Comparison of ENCODE assay signal across 16 mouse cellular contexts in the genomic region with DNA sequence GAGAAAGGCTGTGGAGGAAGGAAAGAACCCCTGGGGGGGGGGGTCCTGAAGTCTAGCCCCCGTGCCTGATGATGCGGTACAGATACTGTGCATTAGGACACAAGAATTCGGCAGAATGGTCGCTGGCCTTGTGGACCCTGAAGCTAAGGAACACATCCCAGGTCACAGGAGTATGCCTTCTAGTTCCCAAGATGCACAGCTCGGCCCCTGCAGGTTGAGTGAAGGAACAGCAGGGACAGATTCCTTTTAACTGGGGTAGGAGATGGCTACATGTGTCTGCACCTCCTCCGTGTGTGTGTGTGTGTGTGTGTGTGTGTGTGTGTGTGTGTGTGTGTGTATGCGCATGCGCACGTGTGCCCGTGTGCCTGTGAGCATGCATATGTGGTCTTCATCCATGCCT.
DNase-seq lines count a peak whose midpoint lies in the region; ATAC-seq and TF ChIP-seq lines count a peak whose summit lies in the region.
"Had no signal": no experiment of that assay in that cellular context is flagged by ENCODE, and none has a peak within 500 bp of the region (broad histone marks: within the 10 kb centered on the region; RNA-seq: fewer than 3 reads in every experiment).

No protein-coding gene starts in this region.

- H3K4me1 ChIP-seq in liver, embryonic 14.5 days (replicated peaks; ENCODE audit: control insufficient read depth in 2 of 2, insufficient read depth in 2 of 2, low read length in 1 of 2), result peaks cover 0 to 4% of the 10 kb centered on the region in 2 experiments; a peak in 1 of 4 replicates
- no peaks in the 10 kb centered on the region for H3K4me1 ChIP-seq in hindbrain, embryonic 11.5 days (replicated peaks; ENCODE audit: control insufficient read depth, insufficient read depth, low read length)
- peaks cover 34% of the 10 kb centered on the region for H3K4me1 ChIP-seq in neural tube, embryonic 12.5 days
- peaks cover 19% of the 10 kb centered on the region; the same call in 1 of the 2 replicates for H3K4me1 ChIP-seq in intestine, embryonic 15.5 days (replicated peaks)

- WGBS in liver, embryonic 14.5 days (ENCODE audit: insufficient replicate concordance), result 71% methylated on average over 10 of the region's 10 CpGs
- 82% methylated on average over 10 of the region's 10 CpGs for WGBS in hindbrain, embryonic 11.5 days
- WGBS in neural tube, embryonic 12.5 days, result 74% methylated on average over 10 of the region's 10 CpGs
- WGBS in intestine, embryonic 15.5 days, result 72% methylated on average over 10 of the region's 10 CpGs

- no peaks in the 10 kb centered on the region for H3K36me3 ChIP-seq in liver, embryonic 14.5 days (replicated peaks; ENCODE audit: control insufficient read depth, insufficient read depth, low read depth)
- no peaks in the 10 kb centered on the region for H3K36me3 ChIP-seq in hindbrain, embryonic 11.5 days (ENCODE audit: control insufficient read depth, insufficient read depth, low read length)
- H3K36me3 ChIP-seq in neural tube, embryonic 12.5 days, result no peaks in the 10 kb centered on the region
- no peaks in the 10 kb centered on the region for H3K36me3 ChIP-seq in intestine, embryonic 15.5 days
- H3K36me3 ChIP-seq: heart, embryonic 15.5 days; liver, embryonic 12.5 days had no signal

- H3K4me2 ChIP-seq in liver, embryonic 14.5 days (ENCODE audit: low read depth), result no peak overlapping the region
- no peak overlapping the region for H3K4me2 ChIP-seq in hindbrain, embryonic 11.5 days (replicated peaks; ENCODE audit: low read depth, low read length)
- peak overlapping the region; percentile 49 for H3K4me2 ChIP-seq in neural tube, embryonic 12.5 days (replicated peaks)
- no peak overlapping the region for H3K4me2 ChIP-seq in intestine, embryonic 15.5 days (replicated peaks)

- no peaks in the 10 kb centered on the region for H3K27me3 ChIP-seq in liver, embryonic 14.5 days (ENCODE audit: control insufficient read depth, insufficient read depth, low read length)
- H3K27me3 ChIP-seq in hindbrain, embryonic 11.5 days (ENCODE audit: control insufficient read depth, insufficient read depth, low read length), result 0 out of 2 replicates have a peak, but pooled peaks cover 2% of the 10 kb centered on the region
- peaks cover 38% of the 10 kb centered on the region for H3K27me3 ChIP-seq in neural tube, embryonic 12.5 days (replicated peaks)
- H3K27me3 ChIP-seq in intestine, embryonic 15.5 days (replicated peaks), result 0 out of 2 replicates have a peak, but pooled peaks cover 3% of the 10 kb centered on the region
- H3K27me3 ChIP-seq: heart, embryonic 15.5 days; liver, embryonic 12.5 days had no signal

- no peak for ATAC-seq in liver, embryonic 14.5 days (ENCODE audit: insufficient read depth)
- 0 out of 2 replicates have a peak, but pooled peaks have one; percentile 23 for ATAC-seq in hindbrain, embryonic 11.5 days (ENCODE audit: low FRiP score)
- peak; percentile 11; the same call in 1 of the 2 replicates for ATAC-seq in neural tube, embryonic 12.5 days (ENCODE audit: low FRiP score, low read depth)
- ATAC-seq in intestine, embryonic 15.5 days, result no peak
- ATAC-seq: CD4-positive, CD25-positive, alpha-beta regulatory T cell, adult 4 months; inflammation-experienced regulatory T-cells, adult 6 months; liver, embryonic 12.5 days had no signal

- no peak overlapping the region for H3K9ac ChIP-seq in liver, embryonic 14.5 days (replicated peaks)
- no peak overlapping the region for H3K9ac ChIP-seq in hindbrain, embryonic 11.5 days (ENCODE audit: low read depth, low read length)
- H3K9ac ChIP-seq in neural tube, embryonic 12.5 days, result no peak overlapping the region
- no peak overlapping the region for H3K9ac ChIP-seq in intestine, embryonic 15.5 days
- H3K9ac ChIP-seq: heart, embryonic 15.5 days; liver, embryonic 12.5 days had no signal

- H3K4me3 ChIP-seq in liver, embryonic 14.5 days (ENCODE audit: insufficient read depth in 1 of 2, low read depth in 2 of 2, low read length in 2 of 2), result no peak overlapping the region
- H3K4me3 ChIP-seq in hindbrain, embryonic 11.5 days (ENCODE audit: low read depth, low read length), result no peak overlapping the region
- no peak overlapping the region for H3K4me3 ChIP-seq in neural tube, embryonic 12.5 days
- no peak overlapping the region for H3K4me3 ChIP-seq in intestine, embryonic 15.5 days (replicated peaks)
- H3K4me3 ChIP-seq: heart, embryonic 15.5 days had no signal

- no peaks in the 10 kb centered on the region for H3K9me3 ChIP-seq in liver, embryonic 14.5 days (ENCODE audit: control insufficient read depth, low read length)
- H3K9me3 ChIP-seq in hindbrain, embryonic 11.5 days (ENCODE audit: control insufficient read depth, low read length), result no peaks in the 10 kb centered on the region
- H3K9me3 ChIP-seq in neural tube, embryonic 12.5 days, result peaks cover 5% of the 10 kb centered on the region; the same call in 1 of the 2 replicates
- H3K9me3 ChIP-seq in intestine, embryonic 15.5 days, result peaks cover 4% of the 10 kb centered on the region; the same call in 1 of the 2 replicates
- H3K9me3 ChIP-seq: heart, embryonic 15.5 days; liver, embryonic 12.5 days had no signal

- no peak overlapping the region for H3K27ac ChIP-seq in liver, embryonic 14.5 days
- no peak overlapping the region for H3K27ac ChIP-seq in hindbrain, embryonic 11.5 days (ENCODE audit: low read depth, low read length)
- H3K27ac ChIP-seq in neural tube, embryonic 12.5 days, result peak overlapping the region; percentile 60; the same call in 1 of the 2 replicates
- no peak overlapping the region for H3K27ac ChIP-seq in intestine, embryonic 15.5 days
- H3K27ac ChIP-seq: heart, embryonic 15.5 days; liver, embryonic 12.5 days had no signal

- no peak for TF ChIP-seq EP300 in liver, embryonic 14.5 days (IDR thresholded peaks at IDR 0.05; ENCODE audit: low read depth)

- 0 out of 2 replicates have a peak, but pooled peaks have one; percentile 12 for TF ChIP-seq CTCF in liver, embryonic 14.5 days (IDR thresholded peaks at IDR 0.05; ENCODE audit: low read depth)

- DNase-seq in liver, embryonic 14.5 days (ENCODE audit: low read depth in 3 of 3, low spot score in 3 of 3), result no peak
- DNase-seq in liver (no peak), ZHBTc4 (ENCODE audit: low read depth, low spot score) (peak; percentile 71)
- no peak for DNase-seq in hindbrain, embryonic 11.5 days (ENCODE audit: low spot score)
- no peak for DNase-seq in adrenal gland, adult 8-10 months
- no peak for DNase-seq in urinary bladder, postnatal 25 days (ENCODE audit: low spot score)
- DNase-seq: cerebellum, adult 9-11 months; lung, postnatal 10 days; right cerebral cortex, postnatal 25 days; thymus, postnatal 14 days had no signal

Comparison
In these comparisons a context has a peak if more than half of its experiments do, and no peak if none do; other contexts are left out.
1. ATAC-seq: peak in hindbrain, embryonic 11.5 days (single experiment) and neural tube, embryonic 12.5 days (single experiment); none in liver, embryonic 14.5 days (single experiment) and intestine, embryonic 15.5 days (single experiment).